Mouse (Mus musculus) embryo, embryonic 11 days (tissue): ENCODE data around the gene Klc4.
A peak's percentile ranks its signal among the peaks of the same experiment; 100 is the strongest.

Experiments
- DNase-seq: peaks from one replicate; pipeline ENCODE4 v3.0.0-alpha.2; 2015

The Klc4 gene

DNA sequence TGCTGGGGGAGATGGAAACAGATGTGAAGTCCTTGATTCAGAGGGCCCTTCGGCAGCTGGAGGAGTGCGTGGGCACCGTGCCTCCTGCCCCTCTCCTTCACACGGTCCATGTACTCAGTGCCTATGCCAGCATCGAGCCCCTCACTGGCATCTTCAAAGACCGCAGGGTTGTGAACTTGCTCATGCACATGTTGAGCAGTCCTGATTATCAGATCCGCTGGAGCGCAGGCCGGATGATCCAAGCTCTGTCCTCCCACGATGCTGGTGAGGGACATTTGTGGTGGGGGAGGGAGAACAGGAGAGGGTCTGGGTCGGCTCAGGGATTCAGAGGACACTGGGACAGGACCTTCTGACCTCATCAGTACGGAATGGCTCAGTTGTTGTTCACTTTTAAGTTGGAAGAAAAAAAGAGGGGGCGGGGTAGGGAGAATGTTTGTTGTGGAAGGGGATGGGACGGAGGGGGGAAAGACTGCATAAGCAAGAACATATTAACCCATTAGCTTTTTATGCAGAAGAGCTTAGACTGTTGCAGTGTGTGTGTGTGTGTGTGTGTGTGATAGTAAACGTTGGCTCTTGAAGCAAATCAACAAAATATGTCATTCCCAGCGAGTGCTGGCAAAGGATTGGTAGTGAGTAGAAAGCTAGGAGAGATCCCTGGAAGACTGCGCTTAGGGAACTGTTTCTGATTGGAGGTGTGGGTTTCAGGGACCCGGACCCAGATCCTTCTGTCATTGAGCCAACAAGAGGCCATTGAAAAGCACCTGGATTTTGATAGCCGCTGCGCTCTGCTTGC, 6.1 kb upstream of the Klc4 start:
- DNase-seq, result no peak

- DNase-seq, result no peak
Observed at GRCm38 (mm10) chr17:46651292-46651691, 5.5 kb upstream of the Klc4 start.

- DNase-seq, result peak; percentile 97
Observed at GRCm38 (mm10) chr17:46650232-46651031, 4.6 kb upstream of the Klc4 start, which contains the start of gene Cul7. Gene Cul7, plus strand, starts transcription at chr17:46650337.

DNA sequence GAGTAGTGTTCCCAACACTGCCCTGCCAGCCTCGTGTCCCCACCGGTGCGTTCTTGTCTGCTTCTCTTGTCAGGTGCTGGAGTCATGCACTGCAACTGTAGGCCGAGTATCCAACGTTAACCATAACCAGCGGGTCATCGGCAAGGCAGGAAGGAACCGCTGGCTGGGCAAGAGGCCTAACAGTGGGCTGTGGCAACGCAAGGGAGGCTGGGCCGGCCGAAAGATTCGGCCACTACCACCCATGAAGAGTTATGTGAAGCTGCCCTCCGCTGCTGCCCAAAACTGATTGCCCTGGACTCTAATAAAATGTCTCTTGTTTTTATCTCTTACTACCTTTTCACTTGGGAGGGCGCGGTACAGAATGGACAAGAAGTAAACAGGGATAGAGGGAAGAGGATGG, 4.0 kb upstream of the Klc4 start:
- DNase-seq, result no peak

- DNase-seq, result no peak
Observed at GRCm38 (mm10) chr17:46648436-46648835, 2.6 kb upstream of the Klc4 start.

GRCm38 (mm10) chr17:46647279-46647678, 1.5 kb upstream of the Klc4 start:
- no peak for DNase-seq

DNA sequence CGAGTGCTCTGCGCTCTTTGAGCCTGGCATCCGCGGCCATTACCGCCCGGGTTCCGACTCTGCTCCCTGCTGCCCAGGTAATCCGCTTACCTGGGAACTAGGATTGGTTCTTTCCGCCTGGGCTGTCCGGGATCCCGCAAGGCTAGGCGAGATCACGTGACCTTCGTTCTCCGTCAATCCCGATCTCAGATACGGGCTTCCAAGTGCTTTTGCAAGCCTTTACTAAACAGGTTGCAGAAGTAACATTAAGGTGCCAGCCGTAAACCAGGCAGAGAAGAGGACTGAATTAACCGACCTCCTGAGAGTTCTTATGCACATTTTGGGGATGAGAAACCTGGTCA, 470 bp upstream of the Klc4 start:
- DNase-seq, result no peak

- peak; percentile 7 for DNase-seq
Observed at GRCm38 (mm10) chr17:46644916-46645475, 826 bp downstream of the Klc4 start.

DNA sequence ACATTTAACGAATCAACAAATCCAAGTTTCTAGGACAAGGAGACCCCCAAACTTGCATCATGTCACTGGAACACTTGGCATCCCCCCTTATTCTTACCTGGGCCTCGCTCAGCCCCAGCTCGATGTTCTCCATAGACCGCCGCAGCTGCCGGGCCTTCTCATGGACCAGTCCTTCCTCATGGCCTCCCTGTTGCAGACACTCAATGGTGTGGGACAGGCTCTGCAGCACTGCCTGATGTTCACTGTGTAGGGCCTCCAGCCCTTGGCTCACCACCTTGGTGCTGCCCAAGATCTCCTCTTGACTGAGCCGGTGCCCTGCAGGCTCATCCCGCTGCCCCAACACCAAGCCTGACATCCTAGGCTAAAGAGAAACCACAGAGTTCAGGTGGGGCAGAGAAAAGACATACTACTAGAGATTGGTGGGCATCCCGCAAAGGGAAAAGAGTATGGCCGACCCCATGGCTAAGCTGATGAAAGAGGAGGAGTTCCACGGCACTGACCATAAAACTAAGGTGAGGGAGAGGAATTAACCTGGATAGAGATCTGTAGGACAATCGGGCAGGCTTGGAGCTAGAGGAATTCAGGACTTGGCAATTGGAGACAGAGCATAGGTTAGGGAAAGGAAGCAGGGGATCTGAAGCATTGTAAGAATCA, 1.5 kb downstream of the Klc4 start:
- DNase-seq, result no peak

DNA sequence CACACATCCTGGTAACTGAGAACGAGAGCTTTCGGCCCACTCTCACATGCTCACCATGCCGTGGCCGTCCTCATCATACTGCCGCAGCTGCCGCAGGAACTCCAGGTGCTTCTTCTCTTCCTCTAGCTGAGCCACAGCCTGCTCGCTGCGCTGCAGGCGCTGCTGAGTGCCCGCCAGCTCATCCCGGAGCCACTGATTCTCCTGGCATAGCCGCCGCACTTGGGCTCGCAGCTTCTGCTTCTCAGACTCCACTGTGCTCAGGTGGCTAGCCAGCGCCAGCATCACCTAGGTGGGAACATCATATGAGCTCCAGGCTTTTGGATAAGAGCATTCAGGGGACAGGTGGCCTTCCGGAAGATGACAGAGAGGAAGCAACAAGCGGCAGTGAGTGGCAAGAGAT, 3.8 kb downstream of the Klc4 start:
- no peak for DNase-seq

DNA sequence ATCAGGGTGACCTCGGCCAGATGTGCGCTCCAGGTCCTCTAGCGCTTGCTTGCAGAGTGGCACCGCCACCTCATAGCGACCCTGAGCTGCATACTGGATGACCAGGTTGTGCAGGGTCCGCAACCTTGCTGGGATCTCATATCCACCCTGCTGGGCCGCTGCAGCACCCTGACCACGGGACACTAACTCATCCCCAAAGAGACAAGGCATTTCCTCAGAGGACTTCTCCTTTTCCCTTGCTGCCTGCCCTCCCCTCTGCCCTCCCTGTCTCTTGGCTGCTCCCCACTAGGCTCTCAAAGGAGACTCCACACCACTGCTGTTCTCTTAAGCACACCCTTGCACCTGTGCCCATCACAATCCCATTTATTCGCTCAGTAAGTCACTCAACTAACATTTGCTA, 5.9 kb downstream of the Klc4 start:
- no peak for DNase-seq

DNA sequence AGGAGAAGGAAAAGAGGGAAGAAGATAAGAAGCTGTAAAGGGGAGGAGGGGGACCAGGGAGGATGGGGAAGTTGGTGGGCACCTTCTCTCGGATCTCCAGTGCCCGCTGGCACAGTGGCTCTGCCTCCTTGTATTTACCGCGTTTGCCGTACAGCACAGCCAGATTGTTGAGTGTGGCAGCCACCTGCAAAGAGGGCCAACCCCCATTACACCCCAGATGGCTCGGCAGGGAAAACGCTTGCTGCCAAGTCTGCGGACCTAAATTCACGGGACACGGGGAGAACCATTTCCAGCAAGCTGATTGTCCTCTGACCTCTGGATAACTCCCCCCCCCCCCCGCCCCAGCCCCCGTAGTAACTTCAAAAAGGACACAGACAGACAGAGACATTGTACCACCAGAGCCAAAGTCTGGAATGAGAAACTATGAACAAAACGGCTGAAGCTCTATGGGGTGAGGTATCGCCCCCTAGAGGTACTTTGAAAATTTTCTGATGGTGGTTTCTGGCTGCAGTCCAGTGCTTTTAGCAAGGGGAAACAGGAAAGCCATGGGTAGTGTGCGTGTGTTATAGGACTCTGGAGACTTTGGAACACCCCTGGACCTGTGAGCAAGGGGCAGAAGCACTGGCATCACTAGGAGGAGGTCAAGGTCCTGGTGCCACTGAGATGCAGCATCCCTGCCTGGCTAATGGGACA, 8.8 kb downstream of the Klc4 start:
- peak; percentile 78 for DNase-seq

- peak; percentile 80 for DNase-seq
Observed at GRCm38 (mm10) chr17:46629685-46630441, 16.0 kb downstream of the Klc4 start.

GRCm38 (mm10) chr17:46628791-46629684, 16.8 kb downstream of the Klc4 start, which contains the start of gene Ptk7:
Gene Ptk7, minus strand, starts transcription at chr17:46629504.
- DNase-seq, result peak; percentile 95

DNA sequence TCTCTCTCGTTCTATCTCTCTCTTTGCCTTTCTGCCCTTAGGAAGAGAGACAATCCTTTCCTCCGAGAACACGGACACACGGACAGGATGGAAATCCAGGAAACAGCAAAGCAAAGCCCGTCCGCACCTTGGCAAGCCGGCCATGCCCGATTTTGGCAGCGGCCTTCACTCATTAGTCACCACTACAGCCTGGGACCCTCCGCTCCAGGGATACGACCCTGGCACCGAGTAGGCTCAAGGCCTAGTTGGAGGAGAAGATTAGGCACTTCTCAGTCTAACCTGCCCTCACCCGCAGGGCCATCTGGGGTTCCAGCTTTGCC, 17.4 kb downstream of the Klc4 start:
- DNase-seq, result peak; percentile 59

DNA sequence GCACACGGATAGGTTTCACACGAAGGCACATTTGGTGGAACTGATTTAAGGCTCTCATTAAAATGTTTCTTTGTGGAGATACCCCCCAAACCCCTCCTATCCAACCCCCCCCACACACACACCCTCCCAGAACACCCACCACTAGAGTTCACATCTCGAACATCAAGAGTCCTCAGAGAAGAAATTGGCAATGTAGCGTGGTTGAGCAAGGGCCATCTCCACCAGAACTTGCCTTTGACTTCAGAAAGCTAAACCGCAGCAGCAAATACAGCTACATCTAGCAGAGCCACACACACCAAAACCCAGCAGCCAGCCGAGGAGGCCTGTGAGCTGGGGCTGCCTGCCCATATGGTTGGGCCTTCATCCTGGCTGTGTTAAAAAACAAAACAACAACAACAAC, 18.4 kb downstream of the Klc4 start:
- no peak for DNase-seq

DNA sequence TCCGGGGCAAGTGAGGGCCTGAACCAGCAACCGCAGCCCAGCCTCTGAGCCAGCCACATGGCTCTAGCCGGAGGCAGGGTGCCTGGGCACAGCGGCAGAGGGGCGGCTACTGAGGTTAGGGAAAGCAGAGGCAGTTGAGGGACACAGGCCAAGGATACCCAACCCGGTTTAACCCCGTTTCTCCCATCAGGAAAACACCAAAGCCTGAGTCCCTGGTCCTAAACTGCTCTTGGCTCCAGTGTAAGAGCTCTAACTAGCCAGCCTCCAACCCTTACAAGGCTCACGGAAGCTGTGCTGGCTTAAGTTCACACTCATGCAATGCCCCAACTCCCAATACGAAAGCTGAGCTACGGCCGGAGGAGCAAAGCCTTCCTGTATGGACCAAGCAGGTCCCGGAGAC, 21.2 kb downstream of the Klc4 start:
- DNase-seq, result no peak

- DNase-seq, result no peak
Observed at GRCm38 (mm10) chr17:46623819-46624557, 21.8 kb downstream of the Klc4 start.

DNA sequence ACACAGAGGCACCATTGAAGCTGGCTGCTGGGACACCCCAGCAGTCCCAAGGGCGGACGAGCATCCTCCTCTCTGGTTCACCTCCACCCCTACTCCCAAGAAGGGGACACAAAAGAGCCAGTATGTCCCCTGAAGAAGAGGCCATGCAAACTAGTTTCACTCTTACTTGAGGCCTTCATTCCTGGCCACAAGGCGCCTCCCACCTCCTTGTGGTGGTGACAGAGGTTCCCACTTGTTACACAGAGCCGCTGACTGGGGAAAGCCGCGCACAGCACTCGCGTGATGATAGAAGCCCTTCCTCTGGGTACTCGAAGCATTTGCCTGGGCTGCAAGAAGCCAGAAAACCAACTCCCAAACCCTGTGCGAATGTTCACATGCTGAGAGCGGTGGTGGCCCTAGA, 23.6 kb downstream of the Klc4 start:
- DNase-seq, result no peak

- peak; percentile 39 for DNase-seq
Observed at GRCm38 (mm10) chr17:46621324-46621723, 24.5 kb downstream of the Klc4 start.
